14 mouse cellular contexts compared by ENCODE assay signal in the genomic region with DNA sequence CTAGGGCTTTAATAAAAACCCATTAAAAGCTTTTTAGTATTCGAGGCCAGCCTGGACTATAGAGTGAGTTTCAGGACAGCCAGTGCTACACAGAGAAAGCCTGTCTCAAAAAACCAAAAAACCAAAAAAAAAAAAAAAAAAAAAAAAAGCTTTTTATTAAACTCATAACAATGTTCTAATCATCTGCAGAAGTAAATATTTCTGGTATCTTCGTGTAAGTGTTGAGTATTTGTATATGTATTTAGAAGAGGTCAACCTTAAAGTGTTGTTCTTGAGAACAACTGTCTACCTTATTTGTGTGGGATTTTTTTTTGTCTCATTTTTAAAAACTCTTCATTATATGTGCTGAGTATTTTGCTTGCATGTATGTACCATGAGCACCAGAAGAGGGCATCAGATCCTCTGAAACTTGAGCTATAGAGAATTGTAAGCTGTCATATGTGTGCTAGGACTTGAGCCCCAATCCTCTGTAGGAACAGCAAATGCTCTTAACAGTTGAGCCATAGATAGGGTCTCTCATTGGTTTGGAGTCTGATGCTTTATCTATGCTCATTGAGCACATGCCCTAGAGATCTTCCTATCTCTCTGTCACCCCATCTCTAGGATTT. TPM values are rescaled to one million over a fixed set of nuclear protein-coding genes. Genes with fewer than 3 reads are reported as not detected.
DNase-seq lines count a peak whose midpoint lies in the region; ATAC-seq and TF ChIP-seq lines count a peak whose summit lies in the region.
"Had no signal": no experiment of that assay in that cellular context is flagged by ENCODE, and none has a peak within 500 bp of the region (broad histone marks: within the 10 kb centered on the region; RNA-seq: fewer than 3 reads in every experiment).

No protein-coding gene starts in this region.

- no peak overlapping the region for H3K4me2 ChIP-seq in embryonic facial prominence, embryonic 11.5 days (ENCODE audit: low read depth, low read length)
- H3K4me2 ChIP-seq in lung, embryonic 14.5 days = no peak overlapping the region

- H3K27ac ChIP-seq in embryonic facial prominence, embryonic 11.5 days (replicated peaks; ENCODE audit: low read depth, low read length) = no peak overlapping the region
- H3K27ac ChIP-seq in embryonic facial prominence, embryonic 10.5 days (replicated peaks) = no peak overlapping the region
- no peak overlapping the region for H3K27ac ChIP-seq in lung, embryonic 14.5 days (ENCODE audit: low read depth)
- H3K27ac ChIP-seq: hindbrain, embryonic 10.5 days had no signal

- H3K9me3 ChIP-seq in embryonic facial prominence, embryonic 11.5 days (replicated peaks; ENCODE audit: control insufficient read depth, low read length) = no peaks in the 10 kb centered on the region
- no peaks in the 10 kb centered on the region for H3K9me3 ChIP-seq in embryonic facial prominence, embryonic 10.5 days
- H3K9me3 ChIP-seq in lung, embryonic 14.5 days (ENCODE audit: low read depth, low read length) = no peaks in the 10 kb centered on the region
- H3K9me3 ChIP-seq: hindbrain, embryonic 10.5 days had no signal

- peak; percentile 55 for TF ChIP-seq CTCF in lung, embryonic 14.5 days (IDR thresholded peaks at IDR 0.05; ENCODE audit: low read depth)

- H3K4me3 ChIP-seq in embryonic facial prominence, embryonic 11.5 days (ENCODE audit: low read depth, low read length) = no peak overlapping the region
- H3K4me3 ChIP-seq in embryonic facial prominence, embryonic 10.5 days = no peak overlapping the region
- no peak overlapping the region for H3K4me3 ChIP-seq in lung, embryonic 14.5 days (ENCODE audit: low read depth, low read length)
- H3K4me3 ChIP-seq: hindbrain, embryonic 10.5 days; myocyte had no signal

- WGBS in embryonic facial prominence, embryonic 11.5 days = 62% methylated on average over 2 of the region's 2 CpGs
- WGBS in embryonic facial prominence, embryonic 10.5 days = 63% methylated on average over 2 of the region's 2 CpGs
- WGBS in lung, embryonic 14.5 days = 41% methylated on average over 2 of the region's 2 CpGs

- H3K27me3 ChIP-seq in embryonic facial prominence, embryonic 11.5 days (ENCODE audit: control insufficient read depth, insufficient read depth, low read length) = no peaks in the 10 kb centered on the region
- H3K27me3 ChIP-seq in embryonic facial prominence, embryonic 10.5 days (replicated peaks; ENCODE audit: low read depth, poor library complexity, severe bottlenecking) = no peaks in the 10 kb centered on the region
- no peaks in the 10 kb centered on the region for H3K27me3 ChIP-seq in lung, embryonic 14.5 days (ENCODE audit: insufficient read depth, low read length)

- H3K36me3 ChIP-seq in embryonic facial prominence, embryonic 11.5 days (replicated peaks; ENCODE audit: control insufficient read depth, insufficient read depth, low read depth, low read length) = no peaks in the 10 kb centered on the region
- H3K36me3 ChIP-seq in embryonic facial prominence, embryonic 10.5 days (replicated peaks) = no peaks in the 10 kb centered on the region
- H3K36me3 ChIP-seq in lung, embryonic 14.5 days (ENCODE audit: insufficient read depth) = no peaks in the 10 kb centered on the region
- H3K36me3 ChIP-seq: hindbrain, embryonic 10.5 days had no signal

- no peak overlapping the region for H3K9ac ChIP-seq in embryonic facial prominence, embryonic 11.5 days (replicated peaks; ENCODE audit: low read length)
- no peak overlapping the region for H3K9ac ChIP-seq in lung, embryonic 14.5 days

- no peak for ATAC-seq in embryonic facial prominence, embryonic 11.5 days (replicated peaks; ENCODE audit: insufficient number of reproducible peaks, low FRiP score, low TSS enrichment, low read depth)
- no peak for ATAC-seq in lung, embryonic 14.5 days (ENCODE audit: insufficient read depth)
- ATAC-seq in neutrophil, adult 5-6 weeks (ENCODE audit: extremely low read depth, insufficient number of reproducible peaks, low FRiP score, poor library complexity, severe bottlenecking) = 0 out of 2 replicates have a peak, but pooled peaks have one; percentile 39

- peak; percentile 22 for DNase-seq in embryonic facial prominence, embryonic 11.5 days (ENCODE audit: low spot score)
- no peak for DNase-seq in embryonic facial prominence, embryonic 10.5 days (ENCODE audit: low spot score)
- peak; percentile 60 for DNase-seq in lung, embryonic 14.5 days
- no peak for DNase-seq in lung, postnatal 25 days (ENCODE audit: low spot score)
- DNase-seq in NIH3T3 (ENCODE audit: low read depth) = peak; percentile 55
- no peak for DNase-seq in right cerebral cortex, adult 2 months (ENCODE audit: low spot score in 2 of 2)
- no peak for DNase-seq in natural killer cell, adult 2 months (ENCODE audit: low spot score in 2 of 2)
- DNase-seq: heart, adult 18-20 months; kidney, postnatal 14 days; lung, adult 18-20 months; right cerebral cortex, postnatal 25 days had no signal

- H3K4me1 ChIP-seq in embryonic facial prominence, embryonic 11.5 days (ENCODE audit: control insufficient read depth, insufficient read depth, low read length) = no peaks in the 10 kb centered on the region
- H3K4me1 ChIP-seq in embryonic facial prominence, embryonic 10.5 days = no peaks in the 10 kb centered on the region
- no peaks in the 10 kb centered on the region for H3K4me1 ChIP-seq in lung, embryonic 14.5 days (ENCODE audit: insufficient read depth)
- H3K4me1 ChIP-seq: hindbrain, embryonic 10.5 days had no signal

RNA-seq across cellular contexts. Expression of a gene that starts 14.3 kb away (rescaled TPM):
- polyA plus RNA-seq in embryonic facial prominence, embryonic 11.5 days (2014; fragmentation: Nextera tagmentation; extraction: Ambion mirVana) = 10.7 and 12.1 TPM in 2 replicates
- 20.8 and 21.7 TPM in 2 replicates for polyA plus RNA-seq in embryonic facial prominence, embryonic 10.5 days (2016; fragmentation: Nextera tagmentation; extraction: Ambion mirVana)
- 18.9 and 21.3 TPM in 2 replicates for polyA plus RNA-seq in lung, embryonic 14.5 days (2014; fragmentation: Nextera tagmentation; extraction: Ambion mirVana)
- 47.3 and 48.0 TPM in 2 replicates for total RNA-seq in neutrophil, adult 5-6 weeks (2017)

RNA-seq across cellular contexts. Expression of a gene that starts 31.7 kb away (rescaled TPM):
- 20.7 and 21.3 TPM in 2 replicates for polyA plus RNA-seq in embryonic facial prominence, embryonic 11.5 days (2014; fragmentation: Nextera tagmentation; extraction: Ambion mirVana)
- polyA plus RNA-seq in embryonic facial prominence, embryonic 10.5 days (2016; fragmentation: Nextera tagmentation; extraction: Ambion mirVana) = 22.4 and 26.5 TPM in 2 replicates
- polyA plus RNA-seq in lung, embryonic 14.5 days (2014; fragmentation: Nextera tagmentation; extraction: Ambion mirVana) = 18.6 and 19.7 TPM in 2 replicates
- total RNA-seq in neutrophil, adult 5-6 weeks (2017) = 8.4 and 9.7 TPM in 2 replicates

Comparison
In these comparisons a context has a peak if more than half of its experiments do, and no peak if none do; other contexts are left out.
1. DNase-seq: peak in embryonic facial prominence, embryonic 11.5 days (single experiment), lung, embryonic 14.5 days (single experiment) and NIH3T3 (single experiment); none in embryonic facial prominence, embryonic 10.5 days (single experiment), lung, postnatal 25 days (single experiment), right cerebral cortex, adult 2 months (0 of 2) and natural killer cell, adult 2 months (0 of 2).